Mouse (Mus musculus) brain, embryonic 14.5 days (tissue): ENCODE measurements around the gene Grhpr.

Experiments used
- CTCF ChIP-seq: fragments of 200-500 bp; IDR thresholded peaks from 2 replicates; pipeline ENCODE4 v1.5.1; 2012; ENCODE audit warnings: inconsistent platforms, mild to moderate bottlenecking, moderate library complexity, borderline replicate concordance; ENCODE audit not compliant: insufficient read depth, insufficient read length; ENCODE audit errors: extremely low read depth
- POLR2A ChIP-seq: fragments of 200-500 bp; IDR thresholded peaks from 2 replicates; pipeline ENCODE4 v1.6.1; 2012; ENCODE audit warnings: mild to moderate bottlenecking, inconsistent platforms, borderline replicate concordance; ENCODE audit not compliant: poor library complexity, insufficient read depth, insufficient read length, severe bottlenecking; ENCODE audit errors: extremely low read depth

- TF ChIP-seq CTCF, result no peak
- TF ChIP-seq POLR2A, result no peak
These were observed 4.1 kb upstream of the Grhpr start for GRCm38 (mm10) chr4:44976921-44977710.
